Mouse (Mus musculus) midbrain, embryonic 14.5 days (tissue): ENCODE measurements at regions not wholly inside any gene's neighbourhood (a gene's known extent, or its start where the extent isn't known, plus 50 kb on each side); places are given as distances from the start of the nearest gene placed in this dataset.
A peak's percentile ranks its signal among the peaks of the same experiment; 100 is the strongest.
"Not testable (repeated sequence)": the region's sequence is repeated elsewhere in the genome, so short reads cannot be mapped to it uniquely, and the experiment has no call there.

Source experiments
- ATAC-seq: fragments of 200-750 bp; cut with Nextera tagmentation; 2 replicates; pipeline ENCODE4 v1.8.0; 2017; ENCODE audit warnings: moderate number of reproducible peaks, moderate library complexity; ENCODE audit not compliant: low FRiP score, low TSS enrichment
- DNase-seq: peaks from one replicate; pipeline ENCODE4 v3.0.0-alpha.2; 2015
- H3K27ac ChIP-seq: fragments of 300-500 bp; sonication (generic); replicated peaks from 2 replicates; pipeline ENCODE4 v1.5.1; 2014; ENCODE audit warnings: mild to moderate bottlenecking, low read depth, low read length, moderate library complexity
- H3K27me3 ChIP-seq: fragments of 300-500 bp; sonication (generic); 2 replicates; pipeline ENCODE4 v1.6.1; 2014; ENCODE audit warnings: low read length, control low read depth, mixed read lengths; ENCODE audit not compliant: control insufficient read depth, insufficient read depth
- H3K36me3 ChIP-seq: fragments of 300-500 bp; sonication (generic); 2 replicates; pipeline ENCODE4 v1.6.1; 2014; ENCODE audit warnings: low read length, control low read depth; ENCODE audit not compliant: control insufficient read depth, insufficient read depth
- H3K4me1 ChIP-seq: fragments of 300-500 bp; sonication (generic); 2 replicates; pipeline ENCODE4 v1.6.1; 2014; ENCODE audit warnings: mild to moderate bottlenecking, antibody characterized with exemption, low read length, control low read depth; ENCODE audit not compliant: control insufficient read depth, insufficient read depth
- H3K4me2 ChIP-seq: fragments of 300-500 bp; sonication (generic); 2 replicates; pipeline ENCODE4 v1.6.1; 2014; ENCODE audit warnings: mild to moderate bottlenecking, low read length, moderate library complexity
- H3K4me3 ChIP-seq: fragments of 300-500 bp; sonication (generic); replicated peaks from 2 replicates; pipeline ENCODE4 v1.5.1; 2014; ENCODE audit warnings: low read depth, low read length
- H3K9ac ChIP-seq: fragments of 300-500 bp; sonication (generic); replicated peaks from 2 replicates; pipeline ENCODE4 v1.6.1; 2014; ENCODE audit warnings: mild to moderate bottlenecking, low read length, moderate library complexity
- H3K9me3 ChIP-seq: fragments of 300-500 bp; sonication (generic); 2 replicates; pipeline ENCODE4 v1.6.1; 2016; ENCODE audit warnings: low read length, control low read depth, mixed read lengths; ENCODE audit not compliant: control insufficient read depth
- WGBS: fragments of 180-500 bp; shearing (Covaris S2); extraction: QIAGEN DNeasy Blood & Tissue Kit; methylation state at CpG from one replicate; pipeline ENCODE4 v1.1.7; 2014; 5-methylcytosine and 5-hydroxymethylcytosine counted together

- DNase-seq (peak; percentile 39), ATAC-seq (no peak)
- Histone ChIP-seq H3K4me2 (no peak overlapping the region), H3K4me1 (peaks cover 18% of the 10 kb centered on the region), H3K9me3 (no peaks in the 10 kb centered on the region), H3K9ac (no peak overlapping the region), H3K4me3 (no peak overlapping the region), H3K27me3 (no peaks in the 10 kb centered on the region), H3K27ac (peak overlapping the region; percentile 42; the same call in 1 of the 2 replicates), H3K36me3 (no peaks in the 10 kb centered on the region)
- WGBS: 15% methylated on average over 5 of the region's 5 CpGs
These were observed 186.3 kb downstream of the Adgrd1 start for GRCm38 (mm10) chr5:129282826-129283225.

GRCm38 (mm10) chr5:129287481-129287880 is 190.9 kb downstream of the Adgrd1 start:
- H3K27ac ChIP-seq: no peak overlapping the region
- H3K4me1 ChIP-seq: peaks cover 5% of the 10 kb centered on the region
- H3K36me3 ChIP-seq: no peaks in the 10 kb centered on the region
- 14% methylated on average over 8 of the region's 8 CpGs for WGBS
- DNase-seq (peak; percentile 48), ATAC-seq (no peak)
- H3K27me3 ChIP-seq: no peaks in the 10 kb centered on the region
- H3K4me2 ChIP-seq: no peak overlapping the region
- no peak overlapping the region for H3K9ac ChIP-seq
- no peaks in the 10 kb centered on the region for H3K9me3 ChIP-seq
- no peak overlapping the region for H3K4me3 ChIP-seq

GRCm38 (mm10) chr5:129292821-129293220 is 196.3 kb downstream of the Adgrd1 start:
- not testable (repeated sequence) for H3K27me3 ChIP-seq, DNase-seq, H3K36me3 ChIP-seq, H3K9me3 ChIP-seq, H3K27ac ChIP-seq, ATAC-seq, H3K4me1 ChIP-seq, H3K9ac ChIP-seq, H3K4me3 ChIP-seq, H3K4me2 ChIP-seq
- 55% methylated on average over 10 of the region's 10 CpGs for WGBS

GRCm38 (mm10) chr5:129294861-129295542 is 198.5 kb downstream of the Adgrd1 start:
- H3K4me2 ChIP-seq, H3K9me3 ChIP-seq, DNase-seq, H3K4me1 ChIP-seq, H3K9ac ChIP-seq, H3K27ac ChIP-seq, ATAC-seq, H3K36me3 ChIP-seq, H3K27me3 ChIP-seq, H3K4me3 ChIP-seq: not testable (repeated sequence)
- 74% methylated on average over 8 of the region's 8 CpGs for WGBS

- Histone ChIP-seq H3K9ac (no peak overlapping the region), H3K27ac (no peak overlapping the region), H3K36me3 (no peaks in the 10 kb centered on the region), H3K4me3 (no peak overlapping the region), H3K27me3 (no peaks in the 10 kb centered on the region), H3K4me2 (no peak overlapping the region), H3K4me1 (no peaks in the 10 kb centered on the region), H3K9me3 (no peaks in the 10 kb centered on the region)
- ATAC-seq (no peak), DNase-seq (peak; percentile 30)
- 49% methylated on average over 11 of the region's 11 CpGs for WGBS
These were observed 201.3 kb downstream of the Adgrd1 start for GRCm38 (mm10) chr5:129297657-129298349.

- Histone ChIP-seq H3K4me2 (no peak overlapping the region), H3K36me3 (no peaks in the 10 kb centered on the region)
- ATAC-seq: no peak
These were observed 202.2 kb upstream of the Sfswap start for GRCm38 (mm10) chr5:129298646-129299455.

GRCm38 (mm10) chr5:129299456-129299765 is 201.6 kb upstream of the Sfswap start:
- H3K9ac ChIP-seq: no peak overlapping the region
- no peak overlapping the region for H3K4me2 ChIP-seq
- H3K36me3 ChIP-seq: no peaks in the 10 kb centered on the region
- ATAC-seq (no peak), DNase-seq (no peak)
- no peak overlapping the region for H3K4me3 ChIP-seq
- 21% methylated on average over 2 of the region's 2 CpGs for WGBS
- no peaks in the 10 kb centered on the region for H3K4me1 ChIP-seq
- H3K27me3 ChIP-seq: no peaks in the 10 kb centered on the region
- H3K27ac ChIP-seq: no peak overlapping the region
- H3K9me3 ChIP-seq: no peaks in the 10 kb centered on the region

More at GRCm38 (mm10) chr5:129298646-129299455, 202.2 kb upstream of the Sfswap start:
- H3K27ac ChIP-seq: no peak overlapping the region
- H3K9ac ChIP-seq: no peak overlapping the region
- no peaks in the 10 kb centered on the region for H3K4me1 ChIP-seq
- H3K9me3 ChIP-seq: no peaks in the 10 kb centered on the region
- no peak overlapping the region for H3K4me3 ChIP-seq
- no peaks in the 10 kb centered on the region for H3K27me3 ChIP-seq
- no peak for DNase-seq
- WGBS: 11% methylated on average over 11 of the region's 11 CpGs

- Histone ChIP-seq H3K27ac (no peak overlapping the region), H3K4me2 (no peak overlapping the region), H3K9ac (no peak overlapping the region), H3K27me3 (no peaks in the 10 kb centered on the region), H3K9me3 (no peaks in the 10 kb centered on the region), H3K36me3 (no peaks in the 10 kb centered on the region), H3K4me1 (no peaks in the 10 kb centered on the region), H3K4me3 (no peak overlapping the region)
- DNase-seq: no peak
- no peak for ATAC-seq
- 88% methylated on average over 6 of the region's 6 CpGs for WGBS
These were observed 200.6 kb upstream of the Sfswap start for GRCm38 (mm10) chr5:129300423-129300822.
